Mouse (Mus musculus) heart, embryonic 15.5 days (tissue): ENCODE results near the gene Brca2. TPM values are rescaled to one million over a fixed set of nuclear protein-coding genes. Genes with fewer than 3 reads are reported as not detected.

ENCODE experiments used
- ATAC-seq: fragments of 200-750 bp; cut with Nextera tagmentation; replicated peaks from 2 replicates; pipeline ENCODE4 v1.8.0; 2017; ENCODE audit warnings: low read depth, moderate TSS enrichment; ENCODE audit not compliant: insufficient number of reproducible peaks, insufficient read depth, low FRiP score
- H3K27ac ChIP-seq: fragments of 300-500 bp; sonication (generic); 2 replicates; pipeline ENCODE4 v1.5.1; 2015; ENCODE audit warnings: mild to moderate bottlenecking, inconsistent platforms
- H3K27me3 ChIP-seq: fragments of 300-500 bp; sonication (generic); 2 replicates; pipeline ENCODE4 v1.6.1; 2015; ENCODE audit warnings: inconsistent platforms
- H3K36me3 ChIP-seq: fragments of 300-500 bp; sonication (generic); 2 replicates; pipeline ENCODE4 v1.6.1; 2015; ENCODE audit warnings: mild to moderate bottlenecking, inconsistent platforms
- H3K4me1 ChIP-seq: fragments of 300-500 bp; sonication (generic); replicated peaks from 2 replicates; pipeline ENCODE4 v1.6.1; 2015; ENCODE audit warnings: inconsistent platforms
- H3K4me2 ChIP-seq: fragments of 300-500 bp; sonication (generic); 2 replicates; pipeline ENCODE4 v1.6.1; 2015; ENCODE audit warnings: inconsistent platforms, mild to moderate bottlenecking, moderate library complexity
- H3K4me3 ChIP-seq: fragments of 300-500 bp; sonication (generic); 2 replicates; pipeline ENCODE4 v1.5.1; 2015; ENCODE audit warnings: mild to moderate bottlenecking, inconsistent platforms
- H3K9ac ChIP-seq: fragments of 300-500 bp; sonication (generic); 2 replicates; pipeline ENCODE4 v1.6.1; 2015; ENCODE audit warnings: mild to moderate bottlenecking, inconsistent platforms
- H3K9me3 ChIP-seq: fragments of 300-500 bp; sonication (generic); replicated peaks from 2 replicates; pipeline ENCODE4 v1.6.1; 2016; ENCODE audit warnings: inconsistent platforms
- WGBS: fragments of 180-500 bp; shearing (Covaris S2); methylation state at CpG from one replicate; pipeline ENCODE4 v1.1.7; 2015; ENCODE audit warnings: mixed read lengths; 5-methylcytosine and 5-hydroxymethylcytosine counted together
- polyA plus RNA-seq: library from polyadenylated mRNA; unstranded; fragments of >200 nt; fragmentation: Nextera tagmentation; extraction: Ambion mirVana; gene quantifications from 2 replicates; pipeline ENCODE4 v1.2.1, GENCODE M21; 2015

The Brca2 gene
- polyA plus RNA-seq, 1 experiment from 2014 or later: 17.1 TPM

DNA sequence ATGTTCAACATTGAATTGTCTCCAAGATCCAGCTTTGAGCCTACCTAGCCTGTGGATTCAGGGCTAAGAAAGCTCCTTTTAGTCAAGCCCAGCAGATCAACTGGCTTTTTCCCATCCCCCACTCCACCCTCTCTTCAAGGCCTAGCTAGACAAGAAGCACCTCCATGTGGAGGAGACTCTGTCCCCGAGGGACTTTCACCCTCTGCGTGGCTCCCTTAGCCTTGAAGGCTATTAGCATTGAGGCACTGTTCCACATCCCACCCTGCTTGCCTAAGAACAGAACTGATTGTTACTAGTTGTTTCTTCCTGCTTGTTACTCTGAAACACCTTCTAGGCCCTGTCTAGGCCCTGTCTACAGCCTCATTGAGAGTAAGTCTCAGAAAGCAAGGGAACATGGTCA, 67.5 kb downstream of the Brca2 start:
- Histone ChIP-seq H3K27me3 (0 out of 2 replicates have a peak, but pooled peaks cover 3% of the 10 kb centered on the region), H3K36me3 (no peaks in the 10 kb centered on the region), H3K4me3 (no peak overlapping the region), H3K9me3 (no peaks in the 10 kb centered on the region), H3K27ac (no peak overlapping the region), H3K9ac (no peak overlapping the region), H3K4me2 (no peak overlapping the region), H3K4me1 (peaks cover 12% of the 10 kb centered on the region)
- 75% methylated on average over 2 of the region's 2 CpGs for WGBS
- no peak for ATAC-seq

DNA sequence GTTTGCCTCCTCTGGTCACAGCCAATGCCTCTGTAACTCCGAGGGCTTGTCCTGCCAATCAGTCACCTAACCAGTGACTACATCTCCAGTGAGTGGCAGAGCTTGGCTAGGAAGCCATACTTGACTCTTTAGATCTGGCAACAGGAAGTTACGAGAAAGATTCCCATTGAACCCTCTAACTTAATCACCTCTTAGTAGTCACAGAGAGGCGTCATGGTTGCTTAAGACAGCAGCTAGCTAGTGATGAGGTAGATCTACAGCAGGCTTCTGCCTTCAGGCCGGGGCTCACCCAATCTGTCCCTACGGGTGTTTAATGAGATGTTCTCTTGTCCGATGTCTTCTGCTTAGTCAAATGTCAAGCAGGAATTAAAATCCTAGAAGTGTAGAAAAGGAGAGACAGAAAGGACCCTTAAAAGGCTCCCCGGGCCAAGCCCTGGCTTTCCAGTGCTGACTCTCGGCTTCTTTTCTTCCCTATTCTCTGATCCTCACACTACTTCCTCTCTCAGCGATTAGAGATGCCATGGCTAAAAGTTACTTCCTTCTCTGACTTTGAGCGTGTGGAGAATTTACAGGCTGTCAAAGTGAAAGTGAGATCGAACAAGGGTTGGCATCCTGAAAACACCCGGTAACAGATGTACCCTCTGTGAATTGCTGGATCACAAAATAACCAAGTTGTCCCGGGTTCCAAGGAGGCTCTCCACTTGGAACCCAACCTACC, 69.9 kb downstream of the Brca2 start:
- WGBS: 70% methylated on average over 13 of the region's 13 CpGs
- Histone ChIP-seq H3K27ac (no peak overlapping the region), H3K4me1 (peaks cover 12% of the 10 kb centered on the region), H3K9me3 (no peaks in the 10 kb centered on the region), H3K4me2 (peak overlapping the region; percentile 100), H3K36me3 (no peaks in the 10 kb centered on the region), H3K4me3 (peak overlapping the region; percentile 92; the same call in 1 of the 2 replicates), H3K9ac (no peak overlapping the region), H3K27me3 (0 out of 2 replicates have a peak, but pooled peaks cover 3% of the 10 kb centered on the region)
- ATAC-seq: no peak

DNA sequence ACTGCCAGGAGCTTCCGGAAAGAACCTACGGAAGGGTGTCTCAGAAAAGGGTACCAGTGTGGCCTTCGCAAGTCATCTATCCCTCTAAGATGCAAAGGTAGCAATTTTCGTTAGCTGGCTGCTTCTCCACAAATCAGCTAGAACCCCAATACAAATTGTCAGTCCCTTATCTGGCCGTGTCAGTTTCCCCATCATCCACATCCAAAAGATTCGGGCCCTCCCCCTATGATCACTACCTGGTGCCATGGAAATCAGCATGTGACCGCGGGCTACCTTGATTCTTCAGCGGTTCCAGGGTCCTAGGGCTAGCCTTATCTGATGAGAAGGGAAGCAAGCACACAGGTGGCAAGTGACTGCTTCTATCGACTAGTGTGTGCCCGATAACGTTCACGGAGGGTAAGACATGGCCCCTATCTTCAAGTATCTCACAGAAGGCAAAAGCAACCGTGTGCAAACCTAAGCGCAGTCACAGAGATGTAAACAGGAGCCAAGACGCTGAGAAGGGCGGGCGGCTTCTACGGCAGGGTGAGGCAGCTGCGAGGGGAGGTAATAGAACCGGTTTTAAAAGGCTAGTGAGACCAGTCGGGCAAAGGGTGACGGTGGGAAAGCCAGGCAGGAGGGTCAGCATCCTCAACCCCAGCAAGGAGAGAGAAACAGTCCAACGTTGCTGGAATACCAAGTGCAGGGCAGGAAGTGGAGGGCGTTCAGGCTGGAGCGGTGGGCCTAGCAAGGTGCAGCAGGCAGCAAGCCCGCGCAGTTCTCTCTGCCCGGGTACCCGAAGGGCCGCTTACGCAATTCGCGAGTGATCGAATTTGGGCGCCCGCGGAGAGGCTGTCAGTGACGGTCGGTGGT, 70.7 kb downstream of the Brca2 start:
- Histone ChIP-seq H3K27ac (0 out of 2 replicates have a peak overlapping the region, but pooled peaks have one; percentile 36), H3K4me2 (peak overlapping the region; percentile 100), H3K9ac (peak overlapping the region; percentile 69), H3K4me3 (peak overlapping the region; percentile 92), H3K36me3 (no peaks in the 10 kb centered on the region), H3K27me3 (0 out of 2 replicates have a peak, but pooled peaks cover 3% of the 10 kb centered on the region), H3K4me1 (peaks cover 12% of the 10 kb centered on the region), H3K9me3 (no peaks in the 10 kb centered on the region)
- WGBS: 14% methylated on average over 40 of the region's 40 CpGs
- no peak; the same call in 1 of the 2 replicates for ATAC-seq

DNA sequence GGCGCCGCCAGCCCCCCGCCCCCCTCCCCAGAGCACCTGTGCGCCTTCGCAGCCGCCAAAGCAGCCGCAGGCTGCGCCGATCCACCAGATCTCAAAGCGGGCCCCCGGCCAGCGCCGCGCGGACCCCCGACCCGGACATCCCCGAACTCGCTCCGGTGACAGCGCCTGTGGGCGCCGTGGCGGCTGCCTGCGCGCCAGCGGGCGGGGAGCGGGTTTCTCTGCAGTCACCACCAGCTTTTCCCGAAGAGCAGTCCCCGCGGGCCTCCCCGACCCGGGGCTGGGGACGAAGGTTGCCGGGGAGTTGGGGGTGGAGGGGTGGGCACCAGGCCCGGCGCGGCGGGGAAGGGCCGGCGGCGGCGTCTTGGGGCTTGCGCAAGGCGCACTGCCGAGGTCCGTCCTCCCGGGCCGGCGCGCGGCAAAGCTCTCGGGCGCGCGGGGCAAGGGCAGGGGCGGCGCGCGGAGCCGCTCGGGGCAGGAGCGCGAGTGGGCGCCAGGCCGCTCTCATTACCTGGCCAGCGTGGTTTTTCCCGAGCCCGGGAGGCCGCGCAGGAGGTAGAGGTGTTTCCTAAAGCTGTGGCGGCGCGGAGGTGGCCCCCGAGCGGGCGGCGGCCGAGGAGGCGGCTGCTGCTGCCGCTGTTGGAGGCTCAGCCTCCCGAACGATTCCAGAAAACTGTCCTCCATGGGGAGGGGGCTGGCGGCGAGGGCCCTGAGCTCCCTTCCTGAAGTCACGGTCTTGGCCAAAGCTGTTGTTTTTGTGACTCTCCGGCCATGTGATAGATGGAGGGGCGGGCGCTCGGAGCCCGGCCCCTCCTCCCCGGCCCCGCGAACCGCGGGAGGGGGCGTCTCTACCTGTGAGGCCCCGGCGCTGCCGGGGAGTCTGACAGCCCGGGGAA, 71.6 kb downstream of the Brca2 start:
- Histone ChIP-seq H3K36me3 (no peaks in the 10 kb centered on the region), H3K9ac (peak overlapping the region; percentile 69), H3K4me2 (peak overlapping the region; percentile 100), H3K27me3 (0 out of 2 replicates have a peak, but pooled peaks cover 3% of the 10 kb centered on the region), H3K27ac (0 out of 2 replicates have a peak overlapping the region, but pooled peaks have one; percentile 36), H3K9me3 (no peaks in the 10 kb centered on the region), H3K4me1 (peaks cover 12% of the 10 kb centered on the region), H3K4me3 (peak overlapping the region; percentile 92)
- WGBS: 1% methylated on average over 94 of the region's 102 CpGs
- ATAC-seq: peak; percentile 69

DNA sequence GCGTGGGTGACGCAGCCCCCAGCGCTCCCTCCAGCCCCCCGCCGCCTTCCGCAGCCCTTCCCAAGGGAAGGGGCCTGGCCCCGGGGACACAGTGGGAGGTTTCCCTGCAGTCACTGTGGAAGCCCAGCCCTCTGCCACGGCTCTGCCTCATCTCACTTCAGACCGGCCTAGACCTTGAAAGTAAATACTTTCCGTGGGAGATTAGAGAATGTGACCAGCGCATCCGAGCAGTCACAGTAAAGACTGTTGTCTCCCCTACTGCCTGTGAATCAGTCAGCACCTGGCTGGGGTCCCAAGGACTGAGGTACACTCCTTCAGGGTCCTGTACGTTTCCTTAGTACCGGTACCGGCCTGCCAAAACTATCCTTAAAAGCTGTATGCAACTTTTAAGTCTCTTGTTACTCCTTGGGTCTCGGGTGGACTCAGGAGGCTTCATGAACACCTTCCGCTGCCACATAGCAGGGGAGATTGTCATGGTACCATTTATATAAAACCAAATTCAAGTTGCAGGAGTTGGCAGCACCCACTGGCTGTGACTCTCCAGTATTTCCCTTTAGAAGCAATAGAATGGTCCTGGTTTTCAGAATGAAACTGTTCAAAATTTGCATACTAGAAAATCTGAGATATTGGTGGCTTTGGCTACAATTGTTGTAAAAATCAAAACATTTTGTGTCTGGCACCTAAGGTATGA, 72.4 kb downstream of the Brca2 start:
- Histone ChIP-seq H3K36me3 (no peaks in the 10 kb centered on the region), H3K9me3 (no peaks in the 10 kb centered on the region), H3K27me3 (0 out of 2 replicates have a peak, but pooled peaks cover 3% of the 10 kb centered on the region), H3K4me2 (peak overlapping the region; percentile 100), H3K4me3 (peak overlapping the region; percentile 92), H3K9ac (peak overlapping the region; percentile 69), H3K27ac (0 out of 2 replicates have a peak overlapping the region, but pooled peaks have one; percentile 36), H3K4me1 (peaks cover 15% of the 10 kb centered on the region)
- WGBS: 7% methylated on average over 17 of the region's 17 CpGs
- no peak for ATAC-seq

DNA sequence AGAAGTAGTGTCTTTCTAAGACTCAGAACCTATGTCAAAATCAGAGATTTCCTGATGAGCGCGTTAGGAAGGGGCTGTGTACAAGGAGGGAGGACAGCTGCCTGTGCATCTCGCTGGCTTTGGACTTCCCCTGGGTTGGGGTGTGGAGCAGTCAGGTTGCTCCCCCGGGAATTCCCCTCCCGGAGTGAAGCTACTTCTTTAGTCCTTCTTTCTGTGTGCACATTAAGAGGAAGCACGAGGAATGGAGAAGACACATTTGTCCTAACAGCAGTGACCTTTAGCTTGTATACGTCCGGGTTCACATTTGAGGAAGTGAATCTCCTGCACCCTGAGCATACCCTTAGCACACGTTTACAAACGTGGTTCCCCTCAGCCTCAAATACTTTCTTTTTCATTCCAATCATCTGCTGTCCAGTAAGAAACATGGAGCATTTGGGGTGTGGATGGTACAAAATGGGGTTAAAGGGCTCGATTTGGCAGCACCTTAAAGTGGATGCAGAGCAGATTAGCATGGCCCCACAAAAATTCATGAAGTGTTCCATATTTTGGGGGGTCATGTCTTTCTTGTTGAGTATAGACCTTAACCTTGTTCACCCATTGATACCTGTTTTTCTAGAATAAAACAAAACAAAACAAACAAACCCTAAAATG, 73.1 kb downstream of the Brca2 start:
- no peak for ATAC-seq
- Histone ChIP-seq H3K9me3 (no peaks in the 10 kb centered on the region), H3K4me1 (peaks cover 15% of the 10 kb centered on the region), H3K4me2 (no peak overlapping the region), H3K27ac (no peak overlapping the region), H3K9ac (no peak overlapping the region), H3K4me3 (no peak overlapping the region), H3K27me3 (0 out of 2 replicates have a peak, but pooled peaks cover 3% of the 10 kb centered on the region), H3K36me3 (no peaks in the 10 kb centered on the region)
- 57% methylated on average over 11 of the region's 11 CpGs for WGBS

DNA sequence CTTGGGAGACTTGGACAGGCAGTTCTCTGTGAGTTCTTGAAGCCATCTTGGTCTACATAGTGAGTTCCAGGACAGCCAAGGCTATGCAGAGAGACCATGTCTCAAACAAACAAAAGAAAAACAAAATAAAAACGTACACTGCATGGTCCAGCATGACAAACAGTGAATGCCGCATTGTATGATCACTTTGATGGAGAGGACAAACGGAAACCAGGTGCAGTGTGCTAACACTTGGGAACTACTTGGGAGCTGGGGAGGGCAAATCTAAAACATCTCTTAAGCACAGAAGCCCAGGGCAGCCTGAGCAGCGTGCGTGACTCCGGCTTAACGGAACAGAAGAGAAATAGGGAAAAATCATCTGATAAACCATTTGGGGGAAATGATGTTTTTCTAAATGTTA, 74.7 kb downstream of the Brca2 start, which contains the start of gene N4bp2l1:
TSS of gene N4bp2l1 (minus strand) at position 101 of the 400 bp plus-strand sequence.
- no peaks in the 10 kb centered on the region for H3K9me3 ChIP-seq
- H3K4me2 ChIP-seq: no peak within 1 kb of the TSS

DNA sequence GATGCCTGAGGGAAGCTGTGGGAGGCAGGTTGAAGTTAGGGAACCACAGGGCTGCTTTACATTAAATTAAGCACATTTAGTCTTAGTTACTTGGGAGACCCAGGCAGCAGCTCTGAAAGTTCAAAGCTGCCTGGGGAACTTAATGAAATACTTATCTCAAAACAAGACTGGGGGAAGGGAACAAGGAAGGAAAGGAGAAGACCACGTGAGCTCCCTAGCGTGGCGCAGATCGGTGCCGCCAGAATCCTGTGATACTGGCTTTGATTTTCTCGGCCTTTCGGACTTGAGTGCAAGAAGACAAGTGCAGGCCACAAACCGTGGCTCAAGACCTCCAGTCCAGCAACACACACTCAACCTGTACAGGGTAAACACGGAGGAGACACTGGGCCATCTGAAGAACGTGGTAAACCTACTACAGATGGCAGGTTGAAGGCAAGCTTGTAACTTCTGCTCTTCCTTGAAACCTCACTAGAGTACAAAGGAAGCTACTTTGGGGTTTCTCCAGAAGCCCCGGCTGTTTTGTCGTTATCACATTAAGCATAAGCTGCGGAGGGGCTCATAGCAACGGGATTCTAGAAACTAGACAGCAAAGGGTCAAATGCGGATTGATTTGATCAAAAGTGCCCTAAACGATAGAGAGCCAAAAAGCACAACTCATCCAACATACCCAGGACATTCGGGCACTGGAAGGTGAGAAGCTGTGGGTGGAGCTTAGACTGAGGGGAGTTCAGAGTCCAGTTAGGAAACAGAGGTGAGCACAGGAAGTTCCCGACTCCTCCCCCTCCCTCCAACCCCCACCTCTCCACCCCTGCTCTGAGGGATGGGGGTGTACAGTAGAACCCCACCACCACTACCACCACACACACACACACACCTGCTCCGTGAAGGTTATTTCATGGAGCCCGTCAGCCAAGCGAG, 76.0 kb downstream of the Brca2 start:
- H3K36me3 ChIP-seq: 0 out of 2 replicates have a peak, but pooled peaks cover 3% of the 10 kb centered on the region
- H3K4me3 ChIP-seq: no peak overlapping the region
- 56% methylated on average over 21 of the region's 21 CpGs for WGBS
- H3K27ac ChIP-seq: no peak overlapping the region
- no peak for ATAC-seq
- H3K4me1 ChIP-seq: peaks cover 10% of the 10 kb centered on the region
- H3K27me3 ChIP-seq: no peaks in the 10 kb centered on the region
- no peak overlapping the region for H3K9ac ChIP-seq
- H3K9me3 ChIP-seq: no peaks in the 10 kb centered on the region
- no peak overlapping the region for H3K4me2 ChIP-seq

More for the DNA sequence above, 74.7 kb downstream of the Brca2 start, which contains the start of gene N4bp2l1:
- ATAC-seq: no peak
- Histone ChIP-seq H3K27me3 (0 out of 2 replicates have a peak, but pooled peaks cover under 1% of the 10 kb centered on the region), H3K9ac (no peak within 1 kb of the TSS), H3K36me3 (0 out of 2 replicates have a peak, but pooled peaks cover under 1% of the 10 kb centered on the region), H3K4me1 (peaks cover 15% of the 10 kb centered on the region), H3K4me3 (no peak within 1 kb of the TSS), H3K27ac (no peak within 1 kb of the TSS)
- WGBS: 91% methylated on average over 7 of the region's 7 CpGs
